Mouse (Mus musculus) layer of hippocampus, adult 9-11 months (tissue): ENCODE measurements around the gene Zfp366.
A peak's percentile ranks its signal among the peaks of the same experiment; 100 is the strongest.
"Not testable (repeated sequence)": the region's sequence is repeated elsewhere in the genome, so short reads cannot be mapped to it uniquely, and the experiment has no call there.

Source experiments
- DNase-seq: peaks from one replicate; pipeline ENCODE4 v3.0.0; 2022

Gene Zfp366

GRCm38 (mm10) chr13:99184155-99184886, at the start of gene Zfp366:
Gene Zfp366 (plus strand): TSS chr13:99184823.
- no peak for DNase-seq

DNA sequence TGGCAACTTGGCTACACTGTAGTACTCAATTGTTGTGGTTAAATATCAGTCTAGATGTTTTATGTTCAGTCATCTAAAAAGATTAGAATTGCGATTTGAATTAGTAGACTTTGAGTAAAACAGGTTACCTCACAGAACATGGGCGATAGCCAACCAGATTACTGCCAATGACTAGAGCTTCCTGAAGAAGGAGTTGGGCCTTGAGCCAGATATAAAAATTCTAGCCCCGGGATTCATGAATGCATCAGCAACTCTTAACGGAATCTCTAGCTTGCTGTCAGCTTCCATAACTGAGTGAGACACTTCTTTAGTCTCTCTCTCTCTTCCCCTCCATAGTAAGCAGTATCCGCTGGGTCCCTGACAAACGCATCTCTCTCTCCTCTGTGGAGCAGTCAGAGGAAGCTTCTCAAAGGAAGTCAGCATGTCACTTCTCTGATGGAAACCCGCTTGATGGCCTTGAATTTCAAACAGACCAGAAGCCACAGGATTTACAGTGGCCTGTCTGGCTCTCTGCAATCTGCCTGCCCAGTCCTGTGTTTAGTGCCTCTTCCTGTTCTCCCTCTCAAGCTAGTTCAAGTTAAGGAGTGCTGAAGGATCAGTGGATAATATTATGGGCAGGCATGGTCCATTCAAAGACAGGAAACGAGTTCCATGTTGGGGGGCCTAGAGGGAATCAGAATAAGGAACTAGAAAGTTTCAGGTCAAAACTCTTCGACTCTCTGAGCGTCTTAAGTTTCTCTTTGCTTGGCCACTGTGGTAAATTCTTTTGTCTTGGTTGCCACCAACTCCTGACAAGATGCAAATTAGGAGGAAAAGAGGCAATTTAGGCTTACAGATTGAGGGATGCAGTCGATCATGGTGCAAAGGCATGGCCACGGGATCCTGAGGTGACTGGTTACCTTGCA, 46.0 kb upstream of the Zfp366 start:
- DNase-seq, result no peak

DNA sequence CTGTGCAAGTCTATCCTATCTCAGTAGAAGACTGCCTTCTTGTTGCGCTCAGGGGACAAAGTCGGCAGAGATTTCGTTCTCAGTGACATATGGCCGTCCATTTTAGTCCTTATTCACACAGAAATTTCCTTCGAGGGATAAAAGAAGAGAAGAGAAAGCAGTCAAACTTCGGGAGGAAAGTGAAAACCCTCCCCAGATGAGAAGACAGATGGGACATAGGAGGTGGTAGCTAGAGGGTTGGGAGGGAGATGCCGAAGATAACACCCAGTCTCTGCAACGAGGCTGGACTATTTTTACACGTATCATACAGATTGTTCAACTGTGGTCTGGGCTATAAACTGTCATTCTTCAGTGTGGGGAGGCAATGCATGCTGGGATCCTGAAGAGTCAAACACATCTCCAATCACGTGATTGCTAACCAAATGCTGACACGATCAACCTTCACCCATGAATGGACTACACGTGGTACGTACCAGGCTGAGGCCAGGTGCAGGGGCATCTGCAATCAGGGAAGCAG, 38.2 kb upstream of the Zfp366 start:
- peak; percentile 38 for DNase-seq

- peak; percentile 59 for DNase-seq
These were observed 36.9 kb upstream of the Zfp366 start for GRCm38 (mm10) chr13:99147645-99148111.

DNA sequence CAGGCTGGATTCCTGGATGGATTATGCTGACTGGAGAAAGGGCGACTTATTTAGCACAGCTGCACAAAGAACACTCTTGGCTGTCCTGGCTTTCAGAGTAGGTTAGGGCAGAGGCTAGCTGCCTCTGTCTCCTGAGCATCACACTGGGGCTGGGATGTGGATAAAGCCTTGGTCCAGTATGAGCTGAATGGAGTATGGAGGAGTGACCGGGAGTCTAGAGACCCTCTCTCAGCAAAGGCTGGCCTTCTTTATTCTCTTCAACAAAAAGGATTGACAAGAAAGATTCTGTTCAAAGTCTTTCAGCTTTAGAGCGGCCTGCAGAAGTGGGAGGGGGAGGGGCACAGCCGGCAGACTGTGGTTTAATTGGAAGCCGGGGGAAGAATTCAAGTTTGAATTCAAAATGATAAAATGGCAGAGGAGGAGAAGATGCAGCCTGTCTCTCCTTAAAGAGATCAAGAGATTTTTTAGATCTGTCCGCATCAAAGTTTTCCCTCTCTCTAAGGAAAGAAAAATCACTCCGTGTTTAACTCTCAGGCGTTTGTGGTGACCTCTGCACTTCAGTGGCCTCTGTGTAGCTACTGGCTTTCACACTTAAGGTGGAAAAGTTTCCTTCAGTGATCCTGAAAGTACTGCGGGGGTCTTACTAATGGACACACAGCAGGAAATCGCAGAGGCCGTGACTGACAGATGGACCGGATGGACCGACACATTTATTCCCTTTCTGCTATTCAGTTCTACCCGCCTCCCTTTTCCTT, 34.9 kb upstream of the Zfp366 start:
- no peak for DNase-seq

DNA sequence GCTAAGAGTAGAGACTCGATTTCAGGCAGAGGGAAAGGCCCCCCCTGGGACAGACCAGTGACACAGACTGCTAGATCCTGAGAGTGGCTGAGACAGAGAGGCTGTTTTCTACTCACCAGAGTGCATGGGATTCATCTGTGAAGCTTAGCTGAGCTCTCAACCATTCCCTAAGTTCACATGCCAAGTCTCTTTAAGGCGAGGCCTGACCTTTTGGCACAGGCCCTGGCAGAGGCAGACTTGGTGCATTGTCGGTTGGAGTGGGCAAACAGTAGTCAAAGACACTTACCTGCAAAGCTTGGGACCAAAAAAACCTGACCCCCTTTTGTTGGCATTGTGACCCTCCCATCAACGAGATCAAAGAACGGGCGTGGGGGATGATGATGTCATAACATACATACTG, 34.0 kb upstream of the Zfp366 start:
- DNase-seq, result no peak

- DNase-seq, result no peak
These were observed 33.5 kb upstream of the Zfp366 start for GRCm38 (mm10) chr13:99151121-99151520.

GRCm38 (mm10) chr13:99152305-99152930, 32.2 kb upstream of the Zfp366 start:
- no peak for DNase-seq

DNA sequence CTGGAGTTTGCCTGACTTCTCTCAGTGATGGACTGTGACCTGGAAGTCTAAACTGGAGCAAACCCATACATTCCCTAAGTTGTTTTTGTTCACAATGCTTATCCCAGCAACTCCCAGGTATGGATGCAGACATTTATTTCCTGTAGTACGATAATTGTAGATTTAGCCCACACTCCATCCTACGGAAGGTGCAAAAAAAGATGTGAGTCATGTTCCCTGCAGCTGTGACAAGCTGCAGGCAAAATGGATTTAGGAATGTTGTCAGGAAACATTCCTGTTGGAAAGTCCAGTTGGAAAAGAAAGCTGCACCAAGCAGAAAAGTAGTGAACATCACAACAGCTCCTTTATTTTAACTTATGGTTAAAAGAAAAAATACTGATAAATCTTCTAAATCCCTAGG, 26.9 kb upstream of the Zfp366 start:
- DNase-seq, result no peak

DNA sequence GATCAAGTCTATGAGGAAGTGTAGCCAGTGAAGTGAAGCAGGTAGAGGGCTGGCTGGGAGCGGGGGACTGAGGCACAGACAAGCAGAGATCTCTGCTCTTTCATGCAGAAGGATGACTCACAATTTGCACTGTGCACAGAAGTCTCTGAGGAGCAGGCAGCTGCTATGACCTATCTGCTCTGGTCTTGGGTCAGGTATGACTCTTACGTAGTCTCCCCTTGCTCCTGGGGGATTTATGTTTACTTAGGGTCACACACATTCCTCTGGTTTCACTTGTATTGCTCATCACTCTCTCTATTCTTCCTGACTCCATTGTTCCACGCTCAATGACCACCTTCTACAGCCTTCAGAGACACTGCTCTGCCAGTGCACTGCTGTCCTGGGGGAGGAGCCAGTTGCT, 25.9 kb upstream of the Zfp366 start:
- no peak for DNase-seq

DNA sequence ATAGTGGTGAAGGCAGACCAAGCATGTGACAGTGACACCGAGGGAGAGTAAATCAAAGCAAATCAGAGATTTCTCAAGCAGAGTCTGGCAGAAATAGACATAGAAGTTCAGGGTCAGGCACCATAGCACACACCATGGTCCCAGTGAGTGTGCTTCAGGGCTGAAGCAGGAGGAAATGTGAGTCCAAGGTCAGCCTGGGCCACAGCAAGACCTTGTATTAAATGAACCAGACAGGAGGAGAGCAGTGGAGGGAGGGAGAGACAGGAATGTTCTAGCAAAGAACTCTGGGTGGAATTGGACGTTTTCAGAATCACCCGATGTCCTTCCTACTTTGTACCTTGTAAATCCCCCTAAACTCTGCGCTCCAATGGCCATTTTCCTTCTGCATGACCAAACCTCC, 21.6 kb upstream of the Zfp366 start:
- no peak for DNase-seq

GRCm38 (mm10) chr13:99163521-99164359, 20.9 kb upstream of the Zfp366 start:
- DNase-seq, result no peak

- no peak for DNase-seq
These were observed 20.3 kb upstream of the Zfp366 start for GRCm38 (mm10) chr13:99164360-99164759.

GRCm38 (mm10) chr13:99169401-99169800, 15.2 kb upstream of the Zfp366 start:
- DNase-seq, result no peak

DNA sequence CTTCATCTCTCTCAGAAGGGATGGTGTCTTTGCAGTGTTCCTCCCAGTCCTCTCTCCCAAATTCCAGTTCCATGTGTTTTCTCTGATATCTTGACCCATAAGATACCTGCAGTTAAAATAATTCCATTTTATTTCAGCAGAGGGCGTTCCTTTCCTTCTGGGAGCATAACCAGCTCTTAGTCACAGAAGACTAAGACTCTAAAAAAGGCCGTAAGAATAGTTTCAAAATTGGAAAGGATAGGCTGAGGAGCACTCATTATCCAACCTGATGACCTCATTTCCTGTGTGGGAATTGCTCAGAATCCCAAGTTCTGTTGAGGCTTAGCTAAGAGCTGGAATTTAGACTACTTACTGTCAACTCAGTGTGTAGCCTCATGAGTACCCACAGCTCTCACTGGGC, 14.3 kb upstream of the Zfp366 start:
- DNase-seq, result no peak

- no peak for DNase-seq
These were observed 10.8 kb upstream of the Zfp366 start for GRCm38 (mm10) chr13:99173849-99174248.

GRCm38 (mm10) chr13:99182828-99183227, 1.8 kb upstream of the Zfp366 start:
- DNase-seq, result not testable (repeated sequence)

DNA sequence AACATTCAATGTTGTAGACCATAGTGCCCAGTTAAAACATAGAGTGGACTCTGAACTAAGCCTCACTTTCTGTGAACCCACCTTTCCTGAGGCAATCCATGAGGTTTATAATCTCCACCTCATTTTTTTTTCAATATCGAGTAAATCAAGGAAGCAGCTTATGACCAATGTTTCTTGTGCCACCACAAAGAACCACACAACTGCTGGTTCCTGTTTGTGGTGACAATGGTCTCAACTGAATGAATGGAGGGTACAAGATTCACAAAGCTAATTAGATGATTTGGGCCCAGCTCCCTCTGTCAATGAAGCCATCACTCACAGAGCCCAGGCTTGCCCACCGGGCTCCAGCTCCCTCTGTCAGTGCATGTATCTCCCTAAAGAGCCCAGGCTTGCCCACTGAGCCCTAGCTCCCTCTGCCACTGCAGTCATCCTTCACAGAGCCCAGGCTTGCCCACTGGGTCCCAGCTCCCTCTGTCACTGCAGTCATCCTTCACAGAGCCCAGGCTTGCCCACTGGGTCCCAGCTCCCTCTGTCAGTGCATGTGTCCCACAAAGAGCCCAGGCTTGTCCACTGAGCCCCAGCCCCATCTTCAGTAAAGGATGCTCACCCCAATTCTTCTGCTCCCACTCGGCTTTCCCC, 1.2 kb upstream of the Zfp366 start:
- DNase-seq, result no peak

- no peak for DNase-seq
These were observed 950 bp downstream of the Zfp366 start for GRCm38 (mm10) chr13:99185573-99185972.

- no peak for DNase-seq
These were observed 1.7 kb downstream of the Zfp366 start for GRCm38 (mm10) chr13:99186138-99186853.
